Mouse (Mus musculus) bone marrow, adult 2 months (tissue): ENCODE measurements around the gene Rnf144a. TPM values are rescaled to one million over a fixed set of nuclear protein-coding genes. Genes with fewer than 3 reads are reported as not detected.

Experiments
- H3K27ac ChIP-seq: fragments of 200-500 bp; 2 replicates; pipeline ENCODE4 v1.5.1; 2012; ENCODE audit warnings: low read depth, mild to moderate bottlenecking, control low read depth, inconsistent platforms, low read length; ENCODE audit not compliant: control insufficient read depth, poor library complexity, insufficient read depth
- H3K4me1 ChIP-seq: fragments of 200-500 bp; 2 replicates; pipeline ENCODE4 v1.6.1; 2011; ENCODE audit warnings: low read length; ENCODE audit not compliant: control insufficient read depth, insufficient read depth
- H3K4me3 ChIP-seq: fragments of 200-500 bp; replicated peaks from 2 replicates; pipeline ENCODE3; 2011; ENCODE audit warnings: mild to moderate bottlenecking, low read depth, low read length, control low read depth; ENCODE audit not compliant: control insufficient read depth
- CTCF ChIP-seq: fragments of 200-500 bp; IDR thresholded peaks from 2 replicates; pipeline ENCODE4 v1.5.1; 2011; ENCODE audit warnings: low read length, control low read depth; ENCODE audit not compliant: control insufficient read depth, insufficient read depth
- POLR2A ChIP-seq: fragments of 200-500 bp; IDR thresholded peaks from 2 replicates; pipeline ENCODE4 v1.6.1; 2011; ENCODE audit warnings: low read depth, mild to moderate bottlenecking, control low read depth, low read length, borderline replicate concordance; ENCODE audit not compliant: control insufficient read depth
- WGBS: fragments of 180-500 bp; shearing (Covaris S2); methylation state at CpG from one replicate; pipeline ENCODE4 v1.1.7; 2018; 5-methylcytosine and 5-hydroxymethylcytosine counted together
- polyA plus RNA-seq: library from polyadenylated mRNA; stranded (reverse); fragments of >200 nt; gene quantifications from 2 replicates; pipeline ENCODE4 v1.2.4, GENCODE M21; 2011; ENCODE audit warnings: low replicate concordance; ENCODE audit not compliant: missing spikeins, insufficient read depth, insufficient read length

Rnf144a gene
- polyA plus RNA-seq, 1 experiment, result 13.2 TPM

DNA sequence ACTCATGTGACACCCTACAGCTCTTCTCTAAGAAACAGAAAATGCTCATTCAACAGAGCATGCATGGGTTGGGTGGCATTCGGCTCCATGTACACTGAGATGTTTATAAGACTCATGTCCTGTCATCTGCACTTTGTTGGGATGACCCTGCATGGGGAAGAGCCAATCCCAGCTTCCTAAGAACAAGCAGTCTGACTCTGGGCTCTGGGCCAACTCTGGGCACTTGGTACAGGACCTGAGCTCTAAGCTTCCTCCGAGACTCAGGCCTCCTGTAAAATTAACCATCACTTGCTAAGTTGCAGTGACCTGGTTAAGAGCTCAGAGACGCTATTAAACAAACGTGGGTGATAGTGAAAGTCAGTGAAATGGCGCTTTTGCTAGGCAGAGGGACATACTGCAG lies 55.2 kb downstream of the Rnf144a start:
- H3K4me3 ChIP-seq, result no peak overlapping the region

DNA sequence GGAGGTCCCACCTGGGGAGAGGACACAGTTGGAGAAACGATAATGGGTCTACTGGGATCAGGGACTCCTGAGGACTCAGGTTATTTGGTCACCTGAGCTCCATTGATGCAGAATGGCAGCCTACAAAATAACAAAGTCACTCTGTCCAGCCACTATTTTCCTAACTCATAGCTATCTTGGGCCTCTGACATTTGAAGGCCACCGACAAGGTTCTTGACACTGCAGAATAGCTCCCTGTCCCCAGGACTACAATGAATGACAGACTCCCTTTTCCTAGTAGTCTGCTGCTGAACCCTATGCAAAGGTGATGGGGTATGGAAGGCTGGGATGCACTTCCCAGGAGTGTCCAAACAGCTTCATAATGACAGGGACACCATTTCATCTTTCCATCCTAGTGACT lies 55.8 kb downstream of the Rnf144a start:
- H3K27ac ChIP-seq, result no peak overlapping the region
- WGBS, result 91% methylated on average over 2 of the region's 2 CpGs
- H3K4me3 ChIP-seq, result no peak overlapping the region
- no peak for TF ChIP-seq POLR2A
- H3K4me1 ChIP-seq, result no peaks in the 10 kb centered on the region; the same call in 1 of the 2 replicates

More for the DNA sequence above, 55.2 kb downstream of the Rnf144a start:
- no peak overlapping the region for H3K27ac ChIP-seq
- 76% methylated on average over 5 of the region's 5 CpGs for WGBS
- no peaks in the 10 kb centered on the region; the same call in 1 of the 2 replicates for H3K4me1 ChIP-seq
- TF ChIP-seq CTCF (no peak), POLR2A (no peak)

DNA sequence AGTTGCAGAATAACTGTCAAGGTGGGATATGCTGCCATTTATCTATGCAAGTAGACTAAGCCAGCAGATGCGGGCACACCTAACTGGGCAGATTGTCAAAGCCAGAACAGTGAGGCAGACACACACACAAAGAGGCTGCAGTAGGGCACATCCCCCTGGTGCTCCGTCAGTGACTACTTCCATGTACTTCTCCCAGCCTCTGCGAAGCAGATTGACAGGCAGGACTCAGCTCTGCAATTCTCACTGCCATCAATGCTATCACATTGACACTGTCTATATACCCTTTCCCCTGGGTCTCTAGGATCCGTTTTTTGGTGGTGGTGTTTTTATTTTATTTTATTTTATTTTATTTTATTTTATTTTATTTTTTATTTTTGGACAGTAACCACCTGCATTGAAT lies 57.8 kb downstream of the Rnf144a start:
- WGBS, result 88% methylated on average over 4 of the region's 4 CpGs
- no peak overlapping the region for H3K27ac ChIP-seq
- H3K4me1 ChIP-seq, result no peaks in the 10 kb centered on the region; the same call in 1 of the 2 replicates
- TF ChIP-seq POLR2A (no peak), CTCF (no peak)
- no peak overlapping the region for H3K4me3 ChIP-seq

DNA sequence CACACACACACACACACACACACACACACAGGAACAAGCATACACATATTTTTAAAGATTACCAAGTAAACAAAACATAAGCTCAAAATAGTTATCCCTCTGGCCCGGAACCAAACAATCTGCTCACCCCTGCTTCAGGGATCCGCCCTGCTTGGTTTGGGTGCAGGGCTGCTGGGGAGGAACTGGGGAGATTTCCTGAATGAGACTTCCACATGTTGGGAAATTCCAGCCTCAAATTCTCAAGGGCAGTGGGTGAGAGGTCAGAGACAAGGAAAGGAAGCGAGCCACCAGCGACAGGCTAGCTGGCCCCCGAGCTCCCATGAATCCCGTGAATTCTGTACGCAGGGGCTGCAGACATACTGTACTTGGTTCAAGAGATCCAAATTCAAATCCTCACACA lies 58.9 kb downstream of the Rnf144a start:
- TF ChIP-seq POLR2A, result no peak
- no peak for TF ChIP-seq CTCF
- Histone ChIP-seq H3K4me1 (no peaks in the 10 kb centered on the region; the same call in 1 of the 2 replicates), H3K4me3 (no peak overlapping the region), H3K27ac (no peak overlapping the region)
- WGBS, result 80% methylated on average over 7 of the region's 7 CpGs

DNA sequence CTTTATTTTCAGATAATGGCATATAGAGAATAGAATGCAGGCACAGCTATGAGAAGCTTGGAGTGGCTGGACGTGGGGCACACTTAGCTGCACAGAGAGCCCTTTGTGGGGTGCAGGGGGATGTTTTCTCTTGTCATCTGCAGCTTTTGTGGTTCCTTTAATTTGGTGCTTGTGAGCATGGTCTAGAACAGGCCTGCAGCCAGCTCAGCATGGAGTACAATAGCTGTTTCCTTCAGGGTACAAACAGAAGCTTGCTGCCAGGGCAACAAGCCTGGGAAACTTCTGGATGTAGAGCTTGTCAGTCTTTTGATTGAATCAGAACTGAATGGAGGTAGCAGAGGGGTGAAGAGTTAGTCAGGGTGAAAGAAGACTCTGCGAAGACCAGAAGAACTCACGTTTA lies 63.7 kb downstream of the Rnf144a start:
- TF ChIP-seq CTCF, result no peak
- no peak for TF ChIP-seq POLR2A
- Histone ChIP-seq H3K4me1 (no peaks in the 10 kb centered on the region), H3K4me3 (no peak overlapping the region), H3K27ac (no peak overlapping the region)
- WGBS, result 78% methylated on average over 3 of the region's 3 CpGs

DNA sequence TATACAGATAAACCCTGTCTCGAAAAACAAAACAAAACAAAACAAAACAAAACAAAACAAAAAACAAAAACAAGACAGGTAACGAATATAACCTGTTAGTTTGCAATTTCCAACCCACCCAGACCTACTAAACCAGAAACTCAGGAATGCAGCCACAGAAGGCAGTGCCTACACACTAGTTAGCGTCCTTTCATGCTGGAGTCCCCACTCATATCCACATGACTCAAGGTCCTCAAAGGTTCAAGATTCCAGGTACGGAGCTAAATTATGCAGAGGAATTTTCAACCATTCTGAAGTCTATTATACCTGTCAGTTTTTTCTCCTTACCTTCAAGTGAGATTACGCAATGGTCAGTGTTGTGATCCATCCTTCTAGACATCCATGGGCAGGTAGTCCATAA lies 70.6 kb downstream of the Rnf144a start:
- 83% methylated on average over 5 of the region's 5 CpGs for WGBS
- no peak overlapping the region for H3K27ac ChIP-seq
- TF ChIP-seq POLR2A (no peak), CTCF (no peak)
- no peaks in the 10 kb centered on the region for H3K4me1 ChIP-seq
- H3K4me3 ChIP-seq, result no peak overlapping the region

DNA sequence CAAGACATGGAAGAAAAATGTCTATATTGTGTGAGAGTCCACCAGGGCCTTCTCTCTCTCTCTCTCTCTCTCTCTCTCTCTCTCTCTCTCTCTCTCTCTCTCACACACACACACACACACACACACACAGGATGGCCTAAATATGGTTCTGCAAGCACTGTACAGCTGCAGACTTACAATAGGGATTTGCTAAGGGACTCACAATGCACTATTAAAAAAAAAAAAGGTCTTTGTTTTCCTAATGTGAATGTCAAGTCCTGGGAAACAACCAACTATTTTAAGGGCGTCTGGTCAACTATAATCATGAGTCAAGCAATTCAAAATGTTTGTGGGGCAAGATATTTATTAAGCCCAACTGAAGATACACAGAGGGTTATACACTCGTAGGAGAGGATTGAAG lies 71.9 kb downstream of the Rnf144a start:
- no peaks in the 10 kb centered on the region for H3K4me1 ChIP-seq
- no peak overlapping the region for H3K4me3 ChIP-seq
- H3K27ac ChIP-seq, result no peak overlapping the region
- TF ChIP-seq CTCF, result no peak
- no peak for TF ChIP-seq POLR2A
- 73% methylated on average over 2 of the region's 2 CpGs for WGBS

DNA sequence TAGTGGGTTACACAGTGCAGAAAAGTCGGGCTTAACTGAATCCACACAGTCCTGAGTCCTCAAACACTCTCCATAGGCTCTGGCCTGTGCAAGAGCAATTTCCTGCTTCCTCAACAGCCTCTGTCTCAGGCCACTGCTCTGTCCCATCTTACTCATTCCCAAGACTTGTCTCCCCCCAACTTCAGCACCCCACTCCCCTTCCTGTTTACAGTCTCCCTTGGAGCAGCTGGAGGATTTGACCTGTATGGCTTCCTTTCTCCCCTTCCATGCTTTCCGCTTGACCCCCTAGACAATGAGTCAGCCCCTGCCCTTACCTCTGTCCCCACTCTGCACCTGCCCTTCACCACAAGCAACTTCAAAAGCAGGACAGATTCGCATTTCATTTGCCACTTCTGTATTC lies 72.4 kb downstream of the Rnf144a start:
- TF ChIP-seq CTCF (no peak), POLR2A (no peak)
- Histone ChIP-seq H3K27ac (no peak overlapping the region), H3K4me1 (no peaks in the 10 kb centered on the region), H3K4me3 (no peak overlapping the region)
- 50% methylated on average over 3 of the region's 3 CpGs for WGBS

DNA sequence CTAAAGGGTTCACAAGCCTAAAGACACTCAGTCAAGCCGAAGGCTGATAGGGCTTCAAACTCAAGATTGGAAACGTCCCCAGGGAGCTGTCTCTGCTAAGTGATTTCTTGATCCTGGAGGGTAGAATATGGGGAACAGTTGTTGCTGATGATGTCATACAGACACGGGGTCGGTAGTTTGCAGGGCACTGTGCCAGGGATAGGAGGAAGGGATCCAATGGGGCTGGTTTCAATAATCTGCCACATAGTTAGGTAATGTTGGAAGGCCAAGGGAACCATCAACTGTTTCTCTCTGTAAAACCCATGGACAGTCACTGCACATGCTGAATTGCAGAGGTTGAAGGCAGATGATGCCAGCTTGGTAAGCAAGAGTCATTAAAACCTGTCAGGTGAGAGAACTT lies 73.0 kb downstream of the Rnf144a start:
- Histone ChIP-seq H3K4me1 (no peaks in the 10 kb centered on the region), H3K4me3 (no peak overlapping the region), H3K27ac (no peak overlapping the region)
- 47% methylated on average over 4 of the region's 4 CpGs for WGBS
- no peak for TF ChIP-seq POLR2A
- no peak for TF ChIP-seq CTCF
